In the genomic region with DNA sequence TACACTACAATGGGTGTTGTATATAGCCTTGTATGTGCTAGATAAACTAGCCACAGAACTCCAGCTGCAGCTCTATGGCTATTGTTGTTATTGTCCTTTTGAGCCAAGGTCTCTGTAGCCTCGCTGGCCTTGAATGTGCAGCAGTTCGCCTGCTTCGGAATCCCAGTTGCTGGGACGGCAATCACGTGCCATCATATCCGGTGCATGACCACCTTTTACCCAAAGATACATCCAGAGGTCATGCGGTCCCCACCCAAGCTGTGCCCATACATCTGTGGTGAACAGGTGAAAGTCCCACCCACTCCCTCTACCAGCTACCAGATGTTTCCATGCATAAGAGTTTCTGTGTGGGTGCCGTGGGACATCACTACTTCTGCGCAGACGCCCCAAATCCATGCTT, we compare ENCODE assay signal across 8 mouse cellular contexts. TPM values are rescaled to one million over a fixed set of nuclear protein-coding genes. Genes with fewer than 3 reads are reported as not detected.
A peak's percentile ranks its signal among the peaks of the same experiment; 100 is the strongest.
DNase-seq lines count a peak whose midpoint lies in the region; ATAC-seq and TF ChIP-seq lines count a peak whose summit lies in the region.

No protein-coding gene starts in this region.

- peak overlapping the region; percentile 68 for H3K4me2 ChIP-seq in heart, embryonic 14.5 days (ENCODE audit: low read length)
- peak overlapping the region; percentile 84 for H3K4me2 ChIP-seq in liver, embryonic 13.5 days
- peak overlapping the region; percentile 91; the same call in 1 of the 2 replicates for H3K4me2 ChIP-seq in stomach, postnatal 0 days (replicated peaks; ENCODE audit: low read depth)

- H3K4me1 ChIP-seq in heart, embryonic 14.5 days (ENCODE audit: control insufficient read depth in 2 of 2, insufficient read depth in 2 of 2, low read length in 2 of 2) = peaks cover 18 to 28% of the 10 kb centered on the region in 2 experiments; a peak in 3 of 4 replicates
- H3K4me1 ChIP-seq in MEL (ENCODE audit: control insufficient read depth in 1 of 2, insufficient read depth in 2 of 2, low read length in 2 of 2) = peaks cover 2 to 18% of the 10 kb centered on the region in 2 experiments; a peak in 3 of 4 replicates
- H3K4me1 ChIP-seq in hindbrain, embryonic 10.5 days (replicated peaks) = peaks cover 40% of the 10 kb centered on the region
- H3K4me1 ChIP-seq in liver, embryonic 13.5 days (replicated peaks) = peaks cover 43% of the 10 kb centered on the region
- H3K4me1 ChIP-seq in stomach, postnatal 0 days (replicated peaks; ENCODE audit: control insufficient read depth, insufficient read depth) = no peaks in the 10 kb centered on the region

- H3K9ac ChIP-seq in heart, embryonic 14.5 days (ENCODE audit: low read length) = no peak overlapping the region; the same call in 1 of the 2 replicates
- H3K9ac ChIP-seq in MEL (ENCODE audit: control insufficient read depth, low read depth, low read length, poor library complexity, severe bottlenecking) = peak overlapping the region; percentile 40
- H3K9ac ChIP-seq in liver, embryonic 13.5 days = no peak overlapping the region
- no peak overlapping the region for H3K9ac ChIP-seq in stomach, postnatal 0 days (ENCODE audit: low read length)

- H3K27me3 ChIP-seq in heart, embryonic 14.5 days (ENCODE audit: control insufficient read depth, insufficient read depth, low read length) = peaks cover 43% of the 10 kb centered on the region
- H3K27me3 ChIP-seq in MEL (ENCODE audit: control insufficient read depth in 1 of 2, insufficient read depth in 2 of 2, low read length in 2 of 2) = no peaks in the 10 kb centered on the region
- H3K27me3 ChIP-seq in hindbrain, embryonic 10.5 days (ENCODE audit: insufficient read depth, poor library complexity, severe bottlenecking) = peaks cover 58% of the 10 kb centered on the region
- peaks cover 82% of the 10 kb centered on the region for H3K27me3 ChIP-seq in liver, embryonic 13.5 days
- H3K27me3 ChIP-seq in stomach, postnatal 0 days (ENCODE audit: control insufficient read depth, insufficient read depth, low read length) = no peaks in the 10 kb centered on the region

- TF ChIP-seq POLR2A in MEL (IDR thresholded peaks at IDR 0.05; ENCODE audit: control insufficient read depth in 1 of 2, insufficient read depth in 1 of 2, low read depth in 1 of 2, low read length in 2 of 2, poor library complexity in 1 of 2) = no peak

- peaks cover 6% of the 10 kb centered on the region for H3K79me2 ChIP-seq in MEL (ENCODE audit: control insufficient read depth, insufficient read depth, low read length, poor library complexity)

- no peaks in the 10 kb centered on the region for H3K9me3 ChIP-seq in heart, embryonic 14.5 days (ENCODE audit: control insufficient read depth, low read length)
- H3K9me3 ChIP-seq in MEL (replicated peaks; ENCODE audit: insufficient read depth, low read length) = no peaks in the 10 kb centered on the region
- no peaks in the 10 kb centered on the region for H3K9me3 ChIP-seq in hindbrain, embryonic 10.5 days
- H3K9me3 ChIP-seq in liver, embryonic 13.5 days (replicated peaks) = no peaks in the 10 kb centered on the region
- no peaks in the 10 kb centered on the region for H3K9me3 ChIP-seq in stomach, postnatal 0 days (ENCODE audit: control insufficient read depth, low read length)

- no peak for DNase-seq in heart, postnatal 14 days
- no peak for DNase-seq in MEL (ENCODE audit: low read depth, low spot score)
- no peak for DNase-seq in hindbrain, embryonic 10.5 days (ENCODE audit: low spot score)
- no peak for DNase-seq in liver, embryonic 13.5 days
- peak; percentile 51 for DNase-seq in stomach, postnatal 0 days (ENCODE audit: low spot score)
- DNase-seq in left cerebral cortex, postnatal 4 days = no peak
- DNase-seq in frontal cortex, postnatal 36 days (ENCODE audit: low spot score in 2 of 2) = no peak

- H3K27ac ChIP-seq in heart, embryonic 14.5 days (replicated peaks in 1 of 2; ENCODE audit: control insufficient read depth in 1 of 2, insufficient read depth in 1 of 2, low read depth in 2 of 2, low read length in 2 of 2) = no peak overlapping the region
- no peak overlapping the region for H3K27ac ChIP-seq in MEL (ENCODE audit: control insufficient read depth, low read depth, low read length)
- no peak overlapping the region for H3K27ac ChIP-seq in hindbrain, embryonic 10.5 days
- no peak overlapping the region for H3K27ac ChIP-seq in liver, embryonic 13.5 days
- H3K27ac ChIP-seq in stomach, postnatal 0 days (replicated peaks) = peak overlapping the region; percentile 74

- TF ChIP-seq EP300 in MEL (IDR thresholded peaks at IDR 0.05; ENCODE audit: low read depth in 1 of 2, low read length in 2 of 2) = no peak
- no peak for TF ChIP-seq EP300 in stomach, postnatal 0 days (optimal IDR thresholded peaks at IDR 0.05)

- no peak for ATAC-seq in heart, embryonic 14.5 days (ENCODE audit: insufficient number of reproducible peaks, insufficient read depth, low FRiP score, low read depth)
- no peak for ATAC-seq in liver, embryonic 13.5 days (ENCODE audit: low read depth)
- no peak for ATAC-seq in stomach, postnatal 0 days (ENCODE audit: low FRiP score, low TSS enrichment)

- 42% methylated on average over 10 of the region's 10 CpGs for WGBS in heart, embryonic 14.5 days
- 41% methylated on average over 10 of the region's 10 CpGs for WGBS in hindbrain, embryonic 10.5 days
- WGBS in liver, embryonic 13.5 days (ENCODE audit: insufficient replicate concordance) = 35% methylated on average over 10 of the region's 10 CpGs
- 36% methylated on average over 10 of the region's 10 CpGs for WGBS in stomach, postnatal 0 days

- peaks cover 9% of the 10 kb centered on the region; the same call in 1 of the 2 replicates for H3K36me3 ChIP-seq in heart, embryonic 14.5 days (ENCODE audit: control insufficient read depth, insufficient read depth, low read length)
- peaks cover 0 to 8% of the 10 kb centered on the region in 2 experiments; a peak in 1 of 4 replicates for H3K36me3 ChIP-seq in MEL (ENCODE audit: control insufficient read depth in 1 of 2, insufficient read depth in 2 of 2, low read length in 2 of 2)
- H3K36me3 ChIP-seq in hindbrain, embryonic 10.5 days = peaks cover 10% of the 10 kb centered on the region
- H3K36me3 ChIP-seq in liver, embryonic 13.5 days = no peaks in the 10 kb centered on the region
- no peaks in the 10 kb centered on the region for H3K36me3 ChIP-seq in stomach, postnatal 0 days (ENCODE audit: control insufficient read depth, insufficient read depth, low read length)

- no peak for TF ChIP-seq RAD21 in MEL (IDR thresholded peaks at IDR 0.05; ENCODE audit: low read depth, low read length)

- intact Hi-C loops in heart, postnatal 14 days (cut with DNase I) = loop anchor here (5.0 kb wide), 1 partner anchor 36 kb away; no protein-coding TSS in a partner anchor
- intact Hi-C loops in left cerebral cortex, postnatal 4 days (cut with DNase I) = no loop called here

- H3K4me3 ChIP-seq in heart, embryonic 14.5 days (ENCODE audit: control insufficient read depth in 1 of 2, insufficient read depth in 1 of 2, low read depth in 1 of 2, low read length in 2 of 2) = peak overlapping the region in 1 of 2 experiments; percentile 69; a peak in 2 of 4 replicates
- H3K4me3 ChIP-seq in MEL (ENCODE audit: control insufficient read depth in 1 of 2, insufficient read depth in 1 of 2, low read depth in 2 of 2, low read length in 2 of 2) = peak overlapping the region; percentile 1 to 46; a peak in 3 of 4 replicates
- H3K4me3 ChIP-seq in hindbrain, embryonic 10.5 days = peak overlapping the region; percentile 74
- peak overlapping the region; percentile 69; the same call in 1 of the 2 replicates for H3K4me3 ChIP-seq in liver, embryonic 13.5 days (replicated peaks)
- H3K4me3 ChIP-seq in stomach, postnatal 0 days (ENCODE audit: low read depth, low read length) = peak overlapping the region; percentile 67; the same call in 1 of the 2 replicates

- TF ChIP-seq CTCF in MEL (IDR thresholded peaks at IDR 0.05 in 2 of 3, conservative IDR thresholded peaks at IDR 0.05 in 1 of 3; ENCODE audit: control insufficient read depth in 1 of 3, insufficient read depth in 1 of 3, low read depth in 2 of 3, low read length in 3 of 3, poor library complexity in 1 of 3, severe bottlenecking in 1 of 3) = no peak
- no peak for TF ChIP-seq CTCF in stomach, postnatal 0 days (IDR thresholded peaks at IDR 0.05; ENCODE audit: low read depth)

RNA-seq across cellular contexts. Expression of a gene that starts 1.4 kb away (rescaled TPM):
- polyA plus RNA-seq in heart, embryonic 14.5 days (2014; fragmentation: Nextera tagmentation; extraction: Ambion mirVana) = 16.1 and 18.0 TPM in 2 replicates
- 10 to 100 TPM; 69.3 to 73.8 TPM for total RNA-seq in heart, postnatal 14 days (2021)
- 4.9 and 5.9 TPM in 2 replicates for total RNA-seq in MEL (2012; rRNA removed)
- 10 to 100 TPM in 1 of 2 experiments, not detected in 1; 60.8 TPM for polyA plus RNA-seq in MEL (2012; ENCODE audit: insufficient read depth in 1 of 2, insufficient read length in 2 of 2, low read depth in 1 of 2, low replicate concordance in 2 of 2, missing spikeins in 1 of 2)
- 10.5 and 16.2 TPM in 2 replicates for polyA plus RNA-seq in hindbrain, embryonic 10.5 days (2016; fragmentation: Nextera tagmentation; extraction: Ambion mirVana)
- 2.4 and 2.9 TPM in 2 replicates for polyA plus RNA-seq in liver, embryonic 13.5 days (2015; fragmentation: Nextera tagmentation; extraction: Ambion mirVana)
- 3.1 and 4.2 TPM in 2 replicates for polyA plus RNA-seq in stomach, postnatal 0 days (2015; fragmentation: Nextera tagmentation; extraction: Ambion mirVana)
- total RNA-seq in left cerebral cortex, postnatal 4 days (2021) = 100 to 1,000 TPM; 188 to 219 TPM

RNA-seq across cellular contexts. Expression of a gene that starts 2.2 kb away (rescaled TPM):
- 0.19 and 0.27 TPM in 2 replicates for polyA plus RNA-seq in heart, embryonic 14.5 days (2014; fragmentation: Nextera tagmentation; extraction: Ambion mirVana)
- under 1 TPM; 0.22 to 0.29 TPM for total RNA-seq in heart, postnatal 14 days (2021)
- not detected in 2 replicates for total RNA-seq in MEL (2012; rRNA removed)
- polyA plus RNA-seq in MEL (2012; ENCODE audit: insufficient read depth in 1 of 2, insufficient read length in 2 of 2, low read depth in 1 of 2, low replicate concordance in 2 of 2, missing spikeins in 1 of 2) = under 1 TPM in 1 of 2 experiments, not detected in 1; 0.19 TPM
- polyA plus RNA-seq in hindbrain, embryonic 10.5 days (2016; fragmentation: Nextera tagmentation; extraction: Ambion mirVana) = 5.1 and 8.2 TPM in 2 replicates
- polyA plus RNA-seq in liver, embryonic 13.5 days (2015; fragmentation: Nextera tagmentation; extraction: Ambion mirVana) = 2.9 and 3.1 TPM in 2 replicates
- 74.9 and 82.7 TPM in 2 replicates for polyA plus RNA-seq in stomach, postnatal 0 days (2015; fragmentation: Nextera tagmentation; extraction: Ambion mirVana)
- total RNA-seq in left cerebral cortex, postnatal 4 days (2021) = under 1 TPM; 0.40 to 0.97 TPM

RNA-seq across cellular contexts. Expression of a gene that starts 17.2 kb away (rescaled TPM):
- 0.50 and 0.69 TPM in 2 replicates for polyA plus RNA-seq in heart, embryonic 14.5 days (2014; fragmentation: Nextera tagmentation; extraction: Ambion mirVana)
- total RNA-seq in heart, postnatal 14 days (2021) = 1 to 10 TPM; 2.0 TPM
- 3.2 and 3.8 TPM in 2 replicates for total RNA-seq in MEL (2012; rRNA removed)
- 10 to 100 TPM in 1 of 2 experiments, not detected in 1; 20.7 TPM for polyA plus RNA-seq in MEL (2012; ENCODE audit: insufficient read depth in 1 of 2, insufficient read length in 2 of 2, low read depth in 1 of 2, low replicate concordance in 2 of 2, missing spikeins in 1 of 2)
- 3.2 and 3.6 TPM in 2 replicates for polyA plus RNA-seq in hindbrain, embryonic 10.5 days (2016; fragmentation: Nextera tagmentation; extraction: Ambion mirVana)
- polyA plus RNA-seq in liver, embryonic 13.5 days (2015; fragmentation: Nextera tagmentation; extraction: Ambion mirVana) = 0.97 and 1.6 TPM in 2 replicates
- 2.4 and 2.8 TPM in 2 replicates for polyA plus RNA-seq in stomach, postnatal 0 days (2015; fragmentation: Nextera tagmentation; extraction: Ambion mirVana)
- total RNA-seq in left cerebral cortex, postnatal 4 days (2021) = 1 to 10 TPM; 1.2 to 1.4 TPM

RNA-seq across cellular contexts. Expression of a gene that starts 19.6 kb away (rescaled TPM):
- not detected in 2 replicates for polyA plus RNA-seq in heart, embryonic 14.5 days (2014; fragmentation: Nextera tagmentation; extraction: Ambion mirVana)
- total RNA-seq in heart, postnatal 14 days (2021) = not detected
- 0.08 and 0.13 TPM in 2 replicates for total RNA-seq in MEL (2012; rRNA removed)
- under 1 TPM in 1 of 2 experiments, not detected in 1; 0.15 TPM for polyA plus RNA-seq in MEL (2012; ENCODE audit: insufficient read depth in 1 of 2, insufficient read length in 2 of 2, low read depth in 1 of 2, low replicate concordance in 2 of 2, missing spikeins in 1 of 2)
- polyA plus RNA-seq in hindbrain, embryonic 10.5 days (2016; fragmentation: Nextera tagmentation; extraction: Ambion mirVana) = not detected in 2 replicates
- not detected in 2 replicates for polyA plus RNA-seq in liver, embryonic 13.5 days (2015; fragmentation: Nextera tagmentation; extraction: Ambion mirVana)
- not detected in 2 replicates for polyA plus RNA-seq in stomach, postnatal 0 days (2015; fragmentation: Nextera tagmentation; extraction: Ambion mirVana)
- not detected for total RNA-seq in left cerebral cortex, postnatal 4 days (2021)

RNA-seq across cellular contexts. Expression of a gene that starts 26.5 kb away (rescaled TPM):
- polyA plus RNA-seq in heart, embryonic 14.5 days (2014; fragmentation: Nextera tagmentation; extraction: Ambion mirVana) = 5.6 and 7.5 TPM in 2 replicates
- total RNA-seq in heart, postnatal 14 days (2021) = 1 to 10 TPM; 3.3 to 3.9 TPM
- 0.35 and 0.62 TPM in 2 replicates for total RNA-seq in MEL (2012; rRNA removed)
- polyA plus RNA-seq in MEL (2012; ENCODE audit: insufficient read depth in 1 of 2, insufficient read length in 2 of 2, low read depth in 1 of 2, low replicate concordance in 2 of 2, missing spikeins in 1 of 2) = 1 to 10 TPM in 1 of 2 experiments, not detected in 1; 6.4 TPM
- 66.9 and 167 TPM in 2 replicates for polyA plus RNA-seq in hindbrain, embryonic 10.5 days (2016; fragmentation: Nextera tagmentation; extraction: Ambion mirVana)
- 0.55 and 0.87 TPM in 2 replicates for polyA plus RNA-seq in liver, embryonic 13.5 days (2015; fragmentation: Nextera tagmentation; extraction: Ambion mirVana)
- polyA plus RNA-seq in stomach, postnatal 0 days (2015; fragmentation: Nextera tagmentation; extraction: Ambion mirVana) = 9.5 and 11.5 TPM in 2 replicates
- total RNA-seq in left cerebral cortex, postnatal 4 days (2021) = 100 to 1,000 TPM; 308 to 337 TPM
